Mouse (Mus musculus) forebrain, embryonic 11.5 days (tissue): ENCODE data around the gene Sco2. TPM values are rescaled to one million over a fixed set of nuclear protein-coding genes. Genes with fewer than 3 reads are reported as not detected.

Experiments
- ATAC-seq: fragments of 200-750 bp; cut with Nextera tagmentation; replicated peaks from 2 replicates; pipeline ENCODE4 v1.8.0; 2017; ENCODE audit warnings: moderate TSS enrichment; ENCODE audit not compliant: low FRiP score
- DNase-seq: peaks from one replicate; pipeline ENCODE4 v3.0.0-alpha.2; 2017; ENCODE audit warnings: low spot score
- H3K27ac ChIP-seq: fragments of 300-500 bp; sonication (generic); 2 replicates; pipeline ENCODE4 v1.5.1; 2014; ENCODE audit warnings: low read depth, low read length
- H3K27me3 ChIP-seq: fragments of 300-500 bp; sonication (generic); 2 replicates; pipeline ENCODE4 v1.6.1; 2014; ENCODE audit warnings: mild to moderate bottlenecking, low read length, mixed read lengths; ENCODE audit not compliant: control insufficient read depth, insufficient read depth
- H3K36me3 ChIP-seq: fragments of 300-500 bp; sonication (generic); 2 replicates; pipeline ENCODE4 v1.6.1; 2014; ENCODE audit warnings: mild to moderate bottlenecking, low read length, moderate library complexity, mixed read lengths; ENCODE audit not compliant: control insufficient read depth, insufficient read depth
- H3K4me1 ChIP-seq: fragments of 300-500 bp; sonication (generic); replicated peaks from 2 replicates; pipeline ENCODE4 v1.6.1; 2014; ENCODE audit warnings: low read length, mixed read lengths; ENCODE audit not compliant: control insufficient read depth, insufficient read depth
- H3K4me2 ChIP-seq: fragments of 300-500 bp; sonication (generic); 2 replicates; pipeline ENCODE4 v1.6.1; 2014; ENCODE audit warnings: low read depth, mild to moderate bottlenecking, low read length, moderate library complexity, mixed read lengths; ENCODE audit not compliant: severe bottlenecking
- H3K4me3 ChIP-seq: fragments of 300-500 bp; sonication (generic); 2 replicates; pipeline ENCODE4 v1.5.1; 2014; ENCODE audit warnings: low read depth, low read length
- H3K9ac ChIP-seq: fragments of 300-500 bp; sonication (generic); 2 replicates; pipeline ENCODE4 v1.6.1; 2014; ENCODE audit warnings: low read length
- H3K9me3 ChIP-seq: fragments of 300-500 bp; sonication (generic); 2 replicates; pipeline ENCODE4 v1.6.1; 2016; ENCODE audit warnings: low read length, mixed read lengths; ENCODE audit not compliant: control insufficient read depth
- WGBS: fragments of 180-500 bp; shearing (Covaris S2); extraction: QIAGEN DNeasy Blood & Tissue Kit; methylation state at CpG from one replicate; pipeline ENCODE4 v1.1.7; 2014; 5-methylcytosine and 5-hydroxymethylcytosine counted together
- polyA plus RNA-seq: library from polyadenylated mRNA; unstranded; fragments of >200 nt; fragmentation: Nextera tagmentation; extraction: Ambion mirVana; gene quantifications from 2 replicates; pipeline ENCODE4 v1.2.1, GENCODE M21; 2014

Gene Sco2
- polyA plus RNA-seq, 1 experiment from 2014 or later = 5.7 TPM

GRCm38 (mm10) chr15:89376957-89377356 lies 3.3 kb upstream of the Sco2 start, which contains the start of gene Tymp:
Tymp (minus strand) TSS chr15:89377039.
- H3K27me3 ChIP-seq = peaks cover 42% of the 10 kb centered on the region
- no peak for ATAC-seq

GRCm38 (mm10) chr15:89376040-89376439 lies 2.4 kb upstream of the Sco2 start:
- H3K27ac ChIP-seq = no peak overlapping the region
- H3K4me2 ChIP-seq = no peak overlapping the region
- DNase-seq = no peak
- ATAC-seq = no peak
- no peaks in the 10 kb centered on the region for H3K9me3 ChIP-seq
- H3K27me3 ChIP-seq = peaks cover 42% of the 10 kb centered on the region
- H3K36me3 ChIP-seq = peaks cover 7% of the 10 kb centered on the region; the same call in 1 of the 2 replicates
- H3K4me3 ChIP-seq = no peak overlapping the region
- peaks cover 13% of the 10 kb centered on the region for H3K4me1 ChIP-seq
- WGBS = 81% methylated on average over 7 of the region's 7 CpGs
- H3K9ac ChIP-seq = no peak overlapping the region

More at GRCm38 (mm10) chr15:89376957-89377356, 3.3 kb upstream of the Sco2 start, which contains the start of gene Tymp:
- Histone ChIP-seq H3K36me3 (peaks cover 1% of the 10 kb centered on the region; the same call in 1 of the 2 replicates), H3K4me1 (peaks cover 13% of the 10 kb centered on the region), H3K9ac (no peak within 1 kb of the TSS), H3K9me3 (no peaks in the 10 kb centered on the region), H3K4me3 (no peak within 1 kb of the TSS), H3K27ac (no peak within 1 kb of the TSS), H3K4me2 (no peak within 1 kb of the TSS)
- WGBS = 16% methylated on average over 16 of the region's 16 CpGs
- DNase-seq = no peak

- Histone ChIP-seq H3K4me3 (no peak overlapping the region), H3K27ac (no peak overlapping the region), H3K4me2 (no peak overlapping the region), H3K9ac (no peak overlapping the region), H3K4me1 (peaks cover 13% of the 10 kb centered on the region), H3K36me3 (peaks cover 15% of the 10 kb centered on the region), H3K27me3 (peaks cover 39% of the 10 kb centered on the region), H3K9me3 (no peaks in the 10 kb centered on the region)
- ATAC-seq = no peak
- peak; percentile 52 for DNase-seq
- WGBS = 90% methylated on average over 17 of the region's 17 CpGs
Observed at GRCm38 (mm10) chr15:89374801-89375534, 1.3 kb upstream of the Sco2 start.

GRCm38 (mm10) chr15:89374340-89374739 lies 694 bp upstream of the Sco2 start:
- Histone ChIP-seq H3K27me3 (peaks cover 34% of the 10 kb centered on the region), H3K4me3 (peak overlapping the region; percentile 63), H3K9me3 (no peaks in the 10 kb centered on the region), H3K4me1 (peaks cover 12% of the 10 kb centered on the region), H3K36me3 (peaks cover 17% of the 10 kb centered on the region), H3K4me2 (peak overlapping the region; percentile 89), H3K27ac (no peak overlapping the region; the same call in 1 of the 2 replicates), H3K9ac (peak overlapping the region; percentile 83)
- ATAC-seq (no peak; the same call in 1 of the 2 replicates), DNase-seq (no peak)
- WGBS = 48% methylated on average over 9 of the region's 9 CpGs

- peaks cover 4% of the 10 kb centered on the region for H3K4me1 ChIP-seq
- DNase-seq (peak; percentile 89), ATAC-seq (peak; percentile 72)
- peak overlapping the region; percentile 63 for H3K4me3 ChIP-seq
- peak overlapping the region; percentile 89 for H3K4me2 ChIP-seq
- H3K9me3 ChIP-seq = no peaks in the 10 kb centered on the region
- H3K27me3 ChIP-seq = peaks cover 22% of the 10 kb centered on the region
- H3K36me3 ChIP-seq = peaks cover 23% of the 10 kb centered on the region
- H3K27ac ChIP-seq = peak overlapping the region; percentile 80
- WGBS = 2% methylated on average over 35 of the region's 35 CpGs
- peak overlapping the region; percentile 83 for H3K9ac ChIP-seq
Observed at GRCm38 (mm10) chr15:89373027-89373761, 452 bp downstream of the Sco2 start.

- Histone ChIP-seq H3K9ac (no peak overlapping the region), H3K27ac (no peak overlapping the region)
Observed at GRCm38 (mm10) chr15:89372536-89372935, 1.1 kb downstream of the Sco2 start.

GRCm38 (mm10) chr15:89372068-89372467 lies 1.6 kb downstream of the Sco2 start:
- DNase-seq = peak; percentile 54
- no peaks in the 10 kb centered on the region for H3K9me3 ChIP-seq
- no peak for ATAC-seq
- 0 out of 2 replicates have a peak overlapping the region, but pooled peaks have one; percentile 63 for H3K4me3 ChIP-seq
- H3K36me3 ChIP-seq = peaks cover 29% of the 10 kb centered on the region
- peaks cover 11% of the 10 kb centered on the region for H3K27me3 ChIP-seq
- H3K27ac ChIP-seq = no peak overlapping the region
- H3K9ac ChIP-seq = no peak overlapping the region
- peaks cover 4% of the 10 kb centered on the region for H3K4me1 ChIP-seq
- WGBS = 93% methylated on average over 13 of the region's 13 CpGs
- H3K4me2 ChIP-seq = no peak overlapping the region

More at GRCm38 (mm10) chr15:89372536-89372935, 1.1 kb downstream of the Sco2 start:
- H3K4me2 ChIP-seq = no peak overlapping the region
- no peaks in the 10 kb centered on the region for H3K9me3 ChIP-seq
- WGBS = 85% methylated on average over 7 of the region's 7 CpGs
- no peak for ATAC-seq
- peak; percentile 49 for DNase-seq
- H3K36me3 ChIP-seq = peaks cover 26% of the 10 kb centered on the region
- H3K4me3 ChIP-seq = peak overlapping the region; percentile 63; the same call in 1 of the 2 replicates
- H3K4me1 ChIP-seq = peaks cover 4% of the 10 kb centered on the region
- peaks cover 16% of the 10 kb centered on the region for H3K27me3 ChIP-seq

GRCm38 (mm10) chr15:89365141-89365551 lies 8.5 kb downstream of the Sco2 start:
- no peak overlapping the region for H3K27ac ChIP-seq
- no peak overlapping the region for H3K4me2 ChIP-seq
- no peaks in the 10 kb centered on the region for H3K4me1 ChIP-seq
- no peaks in the 10 kb centered on the region for H3K9me3 ChIP-seq
- H3K36me3 ChIP-seq = peaks cover 45% of the 10 kb centered on the region
- H3K27me3 ChIP-seq = no peaks in the 10 kb centered on the region
- no peak overlapping the region for H3K9ac ChIP-seq
- no peak overlapping the region for H3K4me3 ChIP-seq
- peak; percentile 47 for DNase-seq
- WGBS = 94% methylated on average over 4 of the region's 4 CpGs
- ATAC-seq = no peak
